Mouse (Mus musculus) heart, embryonic 12.5 days (tissue): ENCODE results near the gene Chp1. TPM values are rescaled to one million over a fixed set of nuclear protein-coding genes. Genes with fewer than 3 reads are reported as not detected.

ENCODE experiments used
- ATAC-seq: fragments of 200-750 bp; cut with Nextera tagmentation; 2 replicates; pipeline ENCODE4 v1.8.0; 2017; ENCODE audit warnings: moderate TSS enrichment, moderate library complexity; ENCODE audit not compliant: insufficient number of reproducible peaks, low FRiP score
- H3K27ac ChIP-seq: fragments of 300-500 bp; sonication (generic); 2 replicates; pipeline ENCODE4 v1.5.1; 2016; ENCODE audit warnings: mild to moderate bottlenecking, moderate library complexity; ENCODE audit not compliant: poor library complexity, severe bottlenecking
- H3K27me3 ChIP-seq: fragments of 300-500 bp; sonication (generic); replicated peaks from 2 replicates; pipeline ENCODE4 v1.6.1; 2016; ENCODE audit warnings: mild to moderate bottlenecking, moderate library complexity
- H3K36me3 ChIP-seq: fragments of 300-500 bp; sonication (generic); 2 replicates; pipeline ENCODE4 v1.6.1; 2016; ENCODE audit warnings: mild to moderate bottlenecking, moderate library complexity
- H3K4me1 ChIP-seq: fragments of 300-500 bp; sonication (generic); replicated peaks from 2 replicates; pipeline ENCODE4 v1.6.1; 2016; ENCODE audit warnings: mild to moderate bottlenecking
- H3K4me2 ChIP-seq: fragments of 300-500 bp; sonication (generic); 2 replicates; pipeline ENCODE4 v1.6.1; 2016; ENCODE audit warnings: mild to moderate bottlenecking, moderate library complexity
- H3K4me3 ChIP-seq: fragments of 300-500 bp; sonication (generic); 2 replicates; pipeline ENCODE4 v1.5.1; 2016; ENCODE audit warnings: mild to moderate bottlenecking
- H3K9ac ChIP-seq: fragments of 300-500 bp; sonication (generic); 2 replicates; pipeline ENCODE4 v1.6.1; 2016; ENCODE audit warnings: mild to moderate bottlenecking, moderate library complexity
- H3K9me3 ChIP-seq: fragments of 300-500 bp; sonication (generic); replicated peaks from 2 replicates; pipeline ENCODE4 v1.6.1; 2016; ENCODE audit warnings: mild to moderate bottlenecking, moderate library complexity
- WGBS: fragments of 180-500 bp; shearing (Covaris S2); methylation state at CpG from one replicate; pipeline ENCODE4 v1.1.7; 2016; 5-methylcytosine and 5-hydroxymethylcytosine counted together
- polyA plus RNA-seq: library from polyadenylated mRNA; unstranded; fragments of >200 nt; fragmentation: Nextera tagmentation; extraction: Ambion mirVana; gene quantifications from 2 replicates; pipeline ENCODE4 v1.2.1, GENCODE M21; 2016

The Chp1 gene
- polyA plus RNA-seq, 1 experiment from 2014 or later, result 47.0 TPM

- H3K27me3 ChIP-seq, result no peaks in the 10 kb centered on the region
- no peak for ATAC-seq
- no peak overlapping the region for H3K27ac ChIP-seq
- no peaks in the 10 kb centered on the region for H3K9me3 ChIP-seq
- 51% methylated on average over 4 of the region's 4 CpGs for WGBS
- H3K4me3 ChIP-seq, result no peak overlapping the region
- H3K36me3 ChIP-seq, result no peaks in the 10 kb centered on the region
- H3K4me2 ChIP-seq, result no peak overlapping the region
- no peak overlapping the region for H3K9ac ChIP-seq
- no peaks in the 10 kb centered on the region for H3K4me1 ChIP-seq
Observed at GRCm38 (mm10) chr2:119525422-119525821, 22.1 kb upstream of the Chp1 start.

- Histone ChIP-seq H3K36me3 (no peaks in the 10 kb centered on the region), H3K9ac (no peak overlapping the region), H3K27ac (no peak overlapping the region), H3K4me1 (no peaks in the 10 kb centered on the region), H3K9me3 (no peaks in the 10 kb centered on the region), H3K27me3 (no peaks in the 10 kb centered on the region), H3K4me2 (no peak overlapping the region), H3K4me3 (no peak overlapping the region)
- no peak for ATAC-seq
- 63% methylated on average over 9 of the region's 9 CpGs for WGBS
Observed at GRCm38 (mm10) chr2:119538802-119539201, 8.7 kb upstream of the Chp1 start.

GRCm38 (mm10) chr2:119542106-119542505 is 5.4 kb upstream of the Chp1 start:
- no peaks in the 10 kb centered on the region for H3K27me3 ChIP-seq
- no peak for ATAC-seq
- H3K9me3 ChIP-seq, result no peaks in the 10 kb centered on the region
- H3K4me2 ChIP-seq, result no peak overlapping the region
- 0 out of 2 replicates have a peak, but pooled peaks cover 4% of the 10 kb centered on the region for H3K4me1 ChIP-seq
- WGBS, result 23% methylated on average over 1 of the region's 1 CpGs
- no peaks in the 10 kb centered on the region for H3K36me3 ChIP-seq
- no peak overlapping the region for H3K27ac ChIP-seq
- no peak overlapping the region for H3K4me3 ChIP-seq
- H3K9ac ChIP-seq, result no peak overlapping the region

GRCm38 (mm10) chr2:119543656-119544055 is 3.8 kb upstream of the Chp1 start:
- no peaks in the 10 kb centered on the region for H3K36me3 ChIP-seq
- H3K4me2 ChIP-seq, result no peak overlapping the region
- peaks cover 7% of the 10 kb centered on the region for H3K4me1 ChIP-seq
- no peak overlapping the region for H3K4me3 ChIP-seq
- 73% methylated on average over 2 of the region's 2 CpGs for WGBS
- no peak overlapping the region for H3K27ac ChIP-seq
- H3K9ac ChIP-seq, result no peak overlapping the region
- no peaks in the 10 kb centered on the region for H3K9me3 ChIP-seq
- no peak for ATAC-seq
- no peaks in the 10 kb centered on the region for H3K27me3 ChIP-seq

- under 1% methylated on average over 30 of the region's 30 CpGs for WGBS
Observed at GRCm38 (mm10) chr2:119546848-119547521, 512 bp upstream of the Chp1 start.

GRCm38 (mm10) chr2:119548371-119548660 is 819 bp downstream of the Chp1 start:
- Histone ChIP-seq H3K27me3 (no peaks in the 10 kb centered on the region), H3K4me3 (peak overlapping the region; percentile 80), H3K4me2 (peak overlapping the region; percentile 83), H3K27ac (no peak overlapping the region), H3K9ac (peak overlapping the region; percentile 85), H3K36me3 (no peaks in the 10 kb centered on the region), H3K4me1 (peaks cover 20% of the 10 kb centered on the region), H3K9me3 (no peaks in the 10 kb centered on the region)
- ATAC-seq, result no peak
- WGBS, result 9% methylated on average over 3 of the region's 3 CpGs

More at GRCm38 (mm10) chr2:119546848-119547521, 512 bp upstream of the Chp1 start:
- Histone ChIP-seq H3K27ac (peak overlapping the region; percentile 72), H3K27me3 (no peaks in the 10 kb centered on the region), H3K4me3 (peak overlapping the region; percentile 80), H3K9ac (peak overlapping the region; percentile 85), H3K9me3 (no peaks in the 10 kb centered on the region), H3K4me2 (peak overlapping the region; percentile 83), H3K36me3 (no peaks in the 10 kb centered on the region), H3K4me1 (peaks cover 20% of the 10 kb centered on the region)
- peak; percentile 79 for ATAC-seq

- peak overlapping the region; percentile 85; the same call in 1 of the 2 replicates for H3K9ac ChIP-seq
- no peak for ATAC-seq
- no peaks in the 10 kb centered on the region for H3K27me3 ChIP-seq
- peaks cover 20% of the 10 kb centered on the region for H3K4me1 ChIP-seq
- H3K27ac ChIP-seq, result no peak overlapping the region
- 67% methylated on average over 5 of the region's 5 CpGs for WGBS
- H3K9me3 ChIP-seq, result no peaks in the 10 kb centered on the region
- no peaks in the 10 kb centered on the region for H3K36me3 ChIP-seq
- peak overlapping the region; percentile 80 for H3K4me3 ChIP-seq
- peak overlapping the region; percentile 83 for H3K4me2 ChIP-seq
Observed at GRCm38 (mm10) chr2:119548691-119549090, 1.2 kb downstream of the Chp1 start.

- H3K4me2 ChIP-seq, result no peak overlapping the region
Observed at GRCm38 (mm10) chr2:119549678-119550077, 2.2 kb downstream of the Chp1 start.

GRCm38 (mm10) chr2:119558039-119558438 is 10.5 kb downstream of the Chp1 start:
- no peak for ATAC-seq
- H3K36me3 ChIP-seq, result peaks cover 8% of the 10 kb centered on the region; the same call in 1 of the 2 replicates
- H3K9me3 ChIP-seq, result no peaks in the 10 kb centered on the region
- H3K27ac ChIP-seq, result no peak overlapping the region
- no peak overlapping the region for H3K4me3 ChIP-seq
- WGBS, result 86% methylated on average over 3 of the region's 3 CpGs
- no peak overlapping the region for H3K9ac ChIP-seq
- H3K27me3 ChIP-seq, result no peaks in the 10 kb centered on the region
- H3K4me2 ChIP-seq, result no peak overlapping the region
- H3K4me1 ChIP-seq, result no peaks in the 10 kb centered on the region

More at GRCm38 (mm10) chr2:119549678-119550077, 2.2 kb downstream of the Chp1 start:
- peaks cover 20% of the 10 kb centered on the region for H3K4me1 ChIP-seq
- H3K9me3 ChIP-seq, result no peaks in the 10 kb centered on the region
- WGBS, result 57% methylated on average over 2 of the region's 2 CpGs
- no peak overlapping the region for H3K27ac ChIP-seq
- no peak overlapping the region for H3K9ac ChIP-seq
- H3K27me3 ChIP-seq, result no peaks in the 10 kb centered on the region
- ATAC-seq, result no peak
- H3K4me3 ChIP-seq, result no peak overlapping the region
- H3K36me3 ChIP-seq, result no peaks in the 10 kb centered on the region

- 73% methylated on average over 7 of the region's 7 CpGs for WGBS
- no peak overlapping the region for H3K4me2 ChIP-seq
- H3K4me3 ChIP-seq, result no peak overlapping the region
- no peak for ATAC-seq
- H3K36me3 ChIP-seq, result peaks cover 12% of the 10 kb centered on the region
- no peaks in the 10 kb centered on the region for H3K4me1 ChIP-seq
- H3K27me3 ChIP-seq, result no peaks in the 10 kb centered on the region
- H3K9me3 ChIP-seq, result no peaks in the 10 kb centered on the region
- no peak overlapping the region for H3K9ac ChIP-seq
- H3K27ac ChIP-seq, result no peak overlapping the region
Observed at GRCm38 (mm10) chr2:119558737-119559340, 11.3 kb downstream of the Chp1 start.

- ATAC-seq, result no peak
- Histone ChIP-seq H3K4me3 (no peak overlapping the region), H3K9ac (no peak overlapping the region), H3K27ac (no peak overlapping the region), H3K36me3 (peaks cover 21% of the 10 kb centered on the region), H3K27me3 (no peaks in the 10 kb centered on the region), H3K4me1 (no peaks in the 10 kb centered on the region), H3K4me2 (no peak overlapping the region), H3K9me3 (no peaks in the 10 kb centered on the region)
- WGBS, result 82% methylated on average over 3 of the region's 3 CpGs
Observed at GRCm38 (mm10) chr2:119561794-119562193, 14.3 kb downstream of the Chp1 start.
